In genomic region chr2:91474358-91474757, GRCm38 (mm10) we compare ENCODE assay signal across 10 mouse cellular contexts. TPM values are rescaled to one million over a fixed set of nuclear protein-coding genes. Genes with fewer than 3 reads are reported as not detected.
DNase-seq lines count a peak whose midpoint lies in the region; TF ChIP-seq lines count a peak whose summit lies in the region.
"Had no signal": no experiment of that assay in that cellular context is flagged by ENCODE, and none has a peak within 500 bp of the region (broad histone marks: within the 10 kb centered on the region; RNA-seq: fewer than 3 reads in every experiment).

No protein-coding gene starts in this region.

- H3K27me3 ChIP-seq in embryonic facial prominence, embryonic 10.5 days (replicated peaks; ENCODE audit: low read depth, poor library complexity, severe bottlenecking): no peaks in the 10 kb centered on the region
- no peaks in the 10 kb centered on the region for H3K27me3 ChIP-seq in kidney, adult 2 months (replicated peaks; ENCODE audit: control insufficient read depth, insufficient read depth, low read length)
- H3K27me3 ChIP-seq: heart, embryonic 15.5 days had no signal

- 0 out of 2 replicates have a peak overlapping the region, but pooled peaks have one; percentile 19 for H3K27ac ChIP-seq in embryonic facial prominence, embryonic 10.5 days (replicated peaks)
- no peak overlapping the region for H3K27ac ChIP-seq in kidney, adult 2 months (ENCODE audit: insufficient read depth, low read depth, low read length)
- H3K27ac ChIP-seq: heart, embryonic 15.5 days; midbrain, embryonic 10.5 days had no signal

- H3K36me3 ChIP-seq in embryonic facial prominence, embryonic 10.5 days (replicated peaks): peaks cover 94% of the 10 kb centered on the region
- H3K36me3 ChIP-seq in kidney, adult 2 months (ENCODE audit: control insufficient read depth, insufficient read depth, low read length): no peaks in the 10 kb centered on the region

- TF ChIP-seq CTCF in kidney, adult 2 months (conservative IDR thresholded peaks at IDR 0.05; ENCODE audit: insufficient read depth, insufficient read length, low read depth, low read length): no peak

- intact Hi-C loops in left cerebral cortex, postnatal 36 days (cut with DNase I): no loop called here

- TF ChIP-seq POLR2A in kidney, adult 2 months (IDR thresholded peaks at IDR 0.05; ENCODE audit: low read depth, low read length): no peak

- DNase-seq in layer of hippocampus, adult 11-12 months (ENCODE audit: low spot score): peak; percentile 26
- DNase-seq in layer of hippocampus, adult 18-20 months (ENCODE audit: low spot score in 2 of 2): no peak
- DNase-seq in embryonic facial prominence, embryonic 10.5 days (ENCODE audit: low spot score): peak; percentile 54
- DNase-seq in kidney, adult 2 months: peak; percentile 81
- peak; percentile 58 for DNase-seq in lung, postnatal 25 days (ENCODE audit: low spot score)
- DNase-seq in right cerebral cortex, postnatal 36 days (ENCODE audit: low spot score in 2 of 2): no peak
- no peak for DNase-seq in thymus, adult 18-20 months
- DNase-seq in left cerebral cortex, postnatal 36 days (ENCODE audit: low spot score in 2 of 2): no peak

- 0 out of 2 replicates have a peak overlapping the region, but pooled peaks have one; percentile 4 for H3K4me3 ChIP-seq in embryonic facial prominence, embryonic 10.5 days
- no peak overlapping the region for H3K4me3 ChIP-seq in kidney, adult 2 months (ENCODE audit: insufficient read depth, low read depth, low read length)
- H3K4me3 ChIP-seq: heart, embryonic 15.5 days; midbrain, embryonic 10.5 days had no signal

- H3K9me3 ChIP-seq in embryonic facial prominence, embryonic 10.5 days: no peaks in the 10 kb centered on the region
- H3K9me3 ChIP-seq: heart, embryonic 15.5 days; midbrain, embryonic 10.5 days had no signal

- WGBS in embryonic facial prominence, embryonic 10.5 days: 55% methylated on average over 12 of the region's 12 CpGs
- WGBS in kidney, adult 2 months: 39% methylated on average over 12 of the region's 12 CpGs

- peaks cover 41% of the 10 kb centered on the region for H3K4me1 ChIP-seq in embryonic facial prominence, embryonic 10.5 days
- no peaks in the 10 kb centered on the region; the same call in 1 of the 2 replicates for H3K4me1 ChIP-seq in kidney, adult 2 months (ENCODE audit: control insufficient read depth, insufficient read depth, low read length)

RNA-seq across cellular contexts. Expression of gene Lrp4, which starts 17.0 kb away (rescaled TPM):
- total RNA-seq in layer of hippocampus, adult 18-20 months (2021): 10 to 100 TPM; 27.2 to 31.2 TPM
- 8.3 and 8.4 TPM in 2 replicates for polyA plus RNA-seq in embryonic facial prominence, embryonic 10.5 days (2016; fragmentation: Nextera tagmentation; extraction: Ambion mirVana)
- 8.6 and 10.3 TPM in 2 replicates for polyA plus RNA-seq in kidney, adult 2 months (2012; rRNA removed)
- total RNA-seq in left cerebral cortex, postnatal 36 days (2021): 10 to 100 TPM; 24.7 to 29.6 TPM

RNA-seq across cellular contexts. Expression of gene 1110051M20Rik, which starts 29.9 kb away (rescaled TPM):
- 100 to 1,000 TPM; 111 to 121 TPM for total RNA-seq in layer of hippocampus, adult 18-20 months (2021)
- 75.3 and 76.9 TPM in 2 replicates for polyA plus RNA-seq in embryonic facial prominence, embryonic 10.5 days (2016; fragmentation: Nextera tagmentation; extraction: Ambion mirVana)
- polyA plus RNA-seq in kidney, adult 2 months (2012; rRNA removed): 35.0 and 36.7 TPM in 2 replicates
- total RNA-seq in left cerebral cortex, postnatal 36 days (2021): 100 to 1,000 TPM; 100 to 103 TPM

RNA-seq across cellular contexts. Expression of gene Ckap5, which starts 52.2 kb away (rescaled TPM):
- total RNA-seq in layer of hippocampus, adult 18-20 months (2021): 100 to 1,000 TPM; 110 to 118 TPM
- 137 and 141 TPM in 2 replicates for polyA plus RNA-seq in embryonic facial prominence, embryonic 10.5 days (2016; fragmentation: Nextera tagmentation; extraction: Ambion mirVana)
- polyA plus RNA-seq in kidney, adult 2 months (2012; rRNA removed): 4.9 and 5.9 TPM in 2 replicates
- 100 to 1,000 TPM; 125 to 130 TPM for total RNA-seq in left cerebral cortex, postnatal 36 days (2021)

Comparison
In these comparisons a context has a peak if more than half of its experiments do, and no peak if none do; other contexts are left out.
1. DNase-seq: peak in layer of hippocampus, adult 11-12 months (single experiment), embryonic facial prominence, embryonic 10.5 days (single experiment), kidney, adult 2 months (single experiment) and lung, postnatal 25 days (single experiment); none in layer of hippocampus, adult 18-20 months (0 of 2), right cerebral cortex, postnatal 36 days (0 of 2), thymus, adult 18-20 months (0 of 2) and left cerebral cortex, postnatal 36 days (0 of 2).